Mouse (Mus musculus) intestine, postnatal 0 days (tissue): ENCODE results near the gene Fbxo17. TPM values are rescaled to one million over a fixed set of nuclear protein-coding genes. Genes with fewer than 3 reads are reported as not detected.

Experiments used
- ATAC-seq: fragments of 200-750 bp; cut with Nextera tagmentation; 2 replicates; pipeline ENCODE4 v1.8.0; 2017; ENCODE audit warnings: mild to moderate bottlenecking, moderate TSS enrichment, moderate library complexity
- H3K27ac ChIP-seq: fragments of 300-500 bp; sonication (generic); 2 replicates; pipeline ENCODE4 v1.5.1; 2014; ENCODE audit warnings: mild to moderate bottlenecking, low read depth, low read length, moderate library complexity
- H3K27me3 ChIP-seq: fragments of 300-500 bp; sonication (generic); replicated peaks from 2 replicates; pipeline ENCODE4 v1.6.1; 2014; ENCODE audit warnings: low read length, mixed read lengths; ENCODE audit not compliant: control insufficient read depth, insufficient read depth
- H3K36me3 ChIP-seq: fragments of 300-500 bp; sonication (generic); 2 replicates; pipeline ENCODE4 v1.6.1; 2014; ENCODE audit warnings: mild to moderate bottlenecking, moderate library complexity; ENCODE audit not compliant: control insufficient read depth, insufficient read depth
- H3K4me1 ChIP-seq: fragments of 300-500 bp; sonication (generic); replicated peaks from 2 replicates; pipeline ENCODE4 v1.6.1; 2014; ENCODE audit warnings: antibody characterized with exemption, low read length, mixed read lengths; ENCODE audit not compliant: control insufficient read depth, insufficient read depth
- H3K4me2 ChIP-seq: fragments of 300-500 bp; sonication (generic); replicated peaks from 2 replicates; pipeline ENCODE4 v1.6.1; 2014; ENCODE audit warnings: low read depth, mild to moderate bottlenecking, moderate library complexity
- H3K4me3 ChIP-seq: fragments of 300-500 bp; sonication (generic); 2 replicates; pipeline ENCODE4 v1.5.1; 2014; ENCODE audit warnings: low read depth, low read length
- H3K9ac ChIP-seq: fragments of 300-500 bp; sonication (generic); 2 replicates; pipeline ENCODE4 v1.6.1; 2014; ENCODE audit warnings: mild to moderate bottlenecking, low read depth, low read length
- H3K9me3 ChIP-seq: fragments of 300-500 bp; sonication (generic); 2 replicates; pipeline ENCODE4 v1.6.1; 2016; ENCODE audit warnings: mixed run types; ENCODE audit not compliant: control insufficient read depth
- CTCF ChIP-seq: sonication (generic); IDR thresholded peaks from 2 replicates; pipeline ENCODE4 v1.5.1; 2016; ENCODE audit warnings: low read depth, mild to moderate bottlenecking, control low read depth, antibody characterized with exemption, moderate library complexity
- WGBS: fragments of 180-500 bp; shearing (Covaris S2); extraction: QIAGEN DNeasy Blood & Tissue Kit; methylation state at CpG from one replicate; pipeline ENCODE4 v1.1.7; 2014; 5-methylcytosine and 5-hydroxymethylcytosine counted together
- polyA plus RNA-seq: library from polyadenylated mRNA; unstranded; fragments of >200 nt; fragmentation: Nextera tagmentation; extraction: Ambion mirVana; gene quantifications from 2 replicates; pipeline ENCODE4 v1.2.1, GENCODE M21; 2015

Gene Fbxo17
- polyA plus RNA-seq, 1 experiment from 2014 or later, result 1.6 TPM

GRCm38 (mm10) chr7:28722079-28722478, 5.5 kb downstream of the Fbxo17 start:
- no peaks in the 10 kb centered on the region for H3K9me3 ChIP-seq
- TF ChIP-seq CTCF, result peak; percentile 39
- no peak overlapping the region for H3K4me3 ChIP-seq
- H3K27me3 ChIP-seq, result no peaks in the 10 kb centered on the region
- H3K9ac ChIP-seq, result no peak overlapping the region
- H3K4me2 ChIP-seq, result no peak overlapping the region
- WGBS, result 94% methylated on average over 7 of the region's 7 CpGs
- ATAC-seq, result no peak
- H3K36me3 ChIP-seq, result no peaks in the 10 kb centered on the region
- H3K4me1 ChIP-seq, result no peaks in the 10 kb centered on the region
- H3K27ac ChIP-seq, result no peak overlapping the region

GRCm38 (mm10) chr7:28724613-28725012, 8.0 kb downstream of the Fbxo17 start:
- Histone ChIP-seq H3K27me3 (no peaks in the 10 kb centered on the region), H3K4me3 (no peak overlapping the region), H3K9me3 (no peaks in the 10 kb centered on the region), H3K4me1 (no peaks in the 10 kb centered on the region), H3K27ac (no peak overlapping the region), H3K9ac (no peak overlapping the region), H3K4me2 (no peak overlapping the region), H3K36me3 (no peaks in the 10 kb centered on the region)
- ATAC-seq, result no peak
- no peak for TF ChIP-seq CTCF
- 90% methylated on average over 2 of the region's 2 CpGs for WGBS

GRCm38 (mm10) chr7:28726600-28726999, 10.0 kb downstream of the Fbxo17 start:
- 0 out of 2 replicates have a peak, but pooled peaks cover 5% of the 10 kb centered on the region for H3K9me3 ChIP-seq
- no peaks in the 10 kb centered on the region for H3K4me1 ChIP-seq
- no peak overlapping the region for H3K4me3 ChIP-seq
- no peak overlapping the region for H3K9ac ChIP-seq
- H3K27ac ChIP-seq, result no peak overlapping the region
- ATAC-seq, result 0 out of 2 replicates have a peak, but pooled peaks have one; percentile 48
- no peaks in the 10 kb centered on the region for H3K27me3 ChIP-seq
- 9% methylated on average over 14 of the region's 14 CpGs for WGBS
- no peaks in the 10 kb centered on the region for H3K36me3 ChIP-seq
- H3K4me2 ChIP-seq, result no peak overlapping the region
- peak; percentile 95 for TF ChIP-seq CTCF

GRCm38 (mm10) chr7:28727649-28728340, 11.2 kb downstream of the Fbxo17 start:
- Histone ChIP-seq H3K9ac (no peak overlapping the region), H3K27ac (no peak overlapping the region), H3K4me1 (0 out of 2 replicates have a peak, but pooled peaks cover under 1% of the 10 kb centered on the region), H3K27me3 (no peaks in the 10 kb centered on the region), H3K9me3 (0 out of 2 replicates have a peak, but pooled peaks cover 5% of the 10 kb centered on the region), H3K36me3 (no peaks in the 10 kb centered on the region), H3K4me3 (no peak overlapping the region), H3K4me2 (no peak overlapping the region)
- ATAC-seq, result no peak
- peak; percentile 58 for TF ChIP-seq CTCF
- WGBS, result 59% methylated on average over 10 of the region's 10 CpGs

GRCm38 (mm10) chr7:28732341-28733142, 15.9 kb downstream of the Fbxo17 start:
- WGBS, result 4% methylated on average over 58 of the region's 58 CpGs
- peak; percentile 76 for ATAC-seq
- no peak for TF ChIP-seq CTCF

GRCm38 (mm10) chr7:28733211-28733610, 16.6 kb downstream of the Fbxo17 start:
- no peaks in the 10 kb centered on the region for H3K27me3 ChIP-seq
- no peaks in the 10 kb centered on the region for H3K36me3 ChIP-seq
- 0 out of 2 replicates have a peak, but pooled peaks cover 3% of the 10 kb centered on the region for H3K4me1 ChIP-seq
- 28% methylated on average over 11 of the region's 11 CpGs for WGBS
- H3K9ac ChIP-seq, result no peak overlapping the region
- no peak for TF ChIP-seq CTCF
- peak overlapping the region; percentile 77 for H3K4me2 ChIP-seq
- 0 out of 2 replicates have a peak, but pooled peaks cover 5% of the 10 kb centered on the region for H3K9me3 ChIP-seq
- H3K27ac ChIP-seq, result no peak overlapping the region
- ATAC-seq, result no peak
- peak overlapping the region; percentile 38 for H3K4me3 ChIP-seq

More at GRCm38 (mm10) chr7:28732341-28733142, 15.9 kb downstream of the Fbxo17 start:
- H3K9me3 ChIP-seq, result 0 out of 2 replicates have a peak, but pooled peaks cover 5% of the 10 kb centered on the region
- H3K4me1 ChIP-seq, result 0 out of 2 replicates have a peak, but pooled peaks cover 3% of the 10 kb centered on the region
- peak overlapping the region; percentile 38 for H3K4me3 ChIP-seq
- peak overlapping the region; percentile 31; the same call in 1 of the 2 replicates for H3K9ac ChIP-seq
- no peaks in the 10 kb centered on the region for H3K36me3 ChIP-seq
- no peaks in the 10 kb centered on the region for H3K27me3 ChIP-seq
- peak overlapping the region; percentile 77 for H3K4me2 ChIP-seq
- no peak overlapping the region for H3K27ac ChIP-seq
